Mouse (Mus musculus): ENCODE results near the gene Klc1.

GRCm38 (mm10) chr12:111737370-111737769 is 21.3 kb upstream of the Klc1 start:
- TF ChIP-seq CTCF (IDR thresholded peaks at IDR 0.05; ENCODE audit: borderline replicate concordance, insufficient read depth, low read length) (no peak), POLR2A (IDR thresholded peaks at IDR 0.05; ENCODE audit: low read depth, low read length) (no peak)

Measured in embryonic fibroblast, embryonic 13.5 days (primary cell).